Mouse (Mus musculus) testis, adult 2 months (tissue): ENCODE results near the gene Nav2.

Source experiments
- CTCF ChIP-seq: fragments of 200-500 bp; IDR thresholded peaks from 2 replicates; pipeline ENCODE4 v1.5.1; 2012; ENCODE audit warnings: low read depth, mild to moderate bottlenecking, inconsistent platforms, low read length, moderate library complexity; ENCODE audit not compliant: control insufficient read depth, insufficient read depth, insufficient replicate concordance
- POLR2A ChIP-seq: fragments of 200-500 bp; IDR thresholded peaks from 2 replicates; pipeline ENCODE4 v1.6.1; 2012; ENCODE audit warnings: low read depth, mild to moderate bottlenecking, inconsistent platforms, low read length, moderate library complexity; ENCODE audit not compliant: control insufficient read depth

GRCm38 (mm10) chr7:49415131-49415530, 506.6 kb downstream of the Nav2 start:
- no peak for TF ChIP-seq CTCF
- TF ChIP-seq POLR2A: no peak
